Comparison of ENCODE assay signal across 20 mouse cellular contexts in the genomic region with DNA sequence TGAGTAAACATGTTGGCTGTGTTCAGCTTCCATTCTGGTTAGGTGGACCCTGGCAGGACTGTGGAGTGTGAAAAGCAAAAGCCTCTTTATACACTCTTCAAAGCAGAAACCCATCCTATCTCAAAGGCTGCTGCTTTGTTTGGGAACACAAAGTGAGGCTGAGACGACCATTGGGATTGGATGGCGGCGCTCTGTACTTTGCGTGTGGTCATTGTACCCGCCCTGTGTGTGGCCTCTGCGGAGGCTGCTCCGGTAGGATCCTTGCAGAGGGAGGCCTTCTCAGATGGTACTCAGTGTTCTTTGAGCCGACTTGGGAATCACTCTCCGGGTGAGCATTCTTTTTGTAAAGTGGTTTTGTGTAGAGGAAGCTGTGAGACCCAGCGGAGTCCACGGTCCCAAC.
DNase-seq lines count a peak whose midpoint lies in the region; ATAC-seq and TF ChIP-seq lines count a peak whose summit lies in the region.
"Had no signal": no experiment of that assay in that cellular context is flagged by ENCODE, and none has a peak within 500 bp of the region (broad histone marks: within the 10 kb centered on the region; RNA-seq: fewer than 3 reads in every experiment).

No protein-coding gene starts in this region.

- H3K4me1 ChIP-seq in forebrain, embryonic 11.5 days (replicated peaks; ENCODE audit: control insufficient read depth, insufficient read depth, low read length) = peaks cover 2% of the 10 kb centered on the region; the same call in 1 of the 2 replicates
- H3K4me1 ChIP-seq in forebrain, embryonic 12.5 days = peaks cover 4% of the 10 kb centered on the region; the same call in 1 of the 2 replicates
- no peaks in the 10 kb centered on the region for H3K4me1 ChIP-seq in midbrain, embryonic 11.5 days (ENCODE audit: control insufficient read depth, insufficient read depth, low read length)
- H3K4me1 ChIP-seq in midbrain, embryonic 14.5 days (ENCODE audit: control insufficient read depth, insufficient read depth, low read length) = no peaks in the 10 kb centered on the region
- peaks cover 9% of the 10 kb centered on the region for H3K4me1 ChIP-seq in forebrain, embryonic 13.5 days
- no peaks in the 10 kb centered on the region for H3K4me1 ChIP-seq in forebrain, postnatal 0 days (ENCODE audit: insufficient read depth)
- H3K4me1 ChIP-seq: embryonic facial prominence, embryonic 15.5 days; heart, embryonic 12.5 days; hindbrain, embryonic 13.5 days; intestine, embryonic 15.5 days had no signal

- TF ChIP-seq CTCF in forebrain, postnatal 0 days (IDR thresholded peaks at IDR 0.05; ENCODE audit: low read depth) = no peak

- ATAC-seq in forebrain, embryonic 11.5 days (replicated peaks; ENCODE audit: low FRiP score) = peak; percentile 85
- no peak for ATAC-seq in forebrain, embryonic 12.5 days (ENCODE audit: low FRiP score)
- peak; percentile 64; the same call in 1 of the 2 replicates for ATAC-seq in midbrain, embryonic 11.5 days (ENCODE audit: low FRiP score)
- ATAC-seq in midbrain, embryonic 14.5 days (ENCODE audit: low FRiP score, low TSS enrichment) = no peak
- ATAC-seq in forebrain, embryonic 13.5 days = 0 out of 2 replicates have a peak, but pooled peaks have one; percentile 55
- peak; percentile 50 for ATAC-seq in forebrain, postnatal 0 days
- ATAC-seq: intestine, embryonic 15.5 days had no signal

- H3K4me3 ChIP-seq in forebrain, embryonic 11.5 days (ENCODE audit: low read depth, low read length) = no peak overlapping the region
- H3K4me3 ChIP-seq in forebrain, embryonic 12.5 days (replicated peaks) = no peak overlapping the region
- H3K4me3 ChIP-seq in midbrain, embryonic 11.5 days (ENCODE audit: low read depth, low read length) = no peak overlapping the region
- no peak overlapping the region for H3K4me3 ChIP-seq in midbrain, embryonic 14.5 days (replicated peaks; ENCODE audit: low read depth, low read length)
- no peak overlapping the region for H3K4me3 ChIP-seq in forebrain, embryonic 13.5 days
- no peak overlapping the region for H3K4me3 ChIP-seq in forebrain, postnatal 0 days (ENCODE audit: low read depth, low read length)
- H3K4me3 ChIP-seq: embryonic facial prominence, embryonic 15.5 days; erythroblast, embryonic 14.5 days; gastrocnemius, adult 2 months; heart, embryonic 12.5 days; hindbrain, embryonic 13.5 days; intestine, embryonic 15.5 days had no signal

- peak; percentile 53 for DNase-seq in forebrain, embryonic 11.5 days (ENCODE audit: low spot score)
- peak; percentile 84 for DNase-seq in midbrain, embryonic 11.5 days (ENCODE audit: low spot score, missing footprints)
- no peak for DNase-seq in midbrain, embryonic 14.5 days
- DNase-seq in forebrain, postnatal 0 days = no peak
- no peak for DNase-seq in thymus, postnatal 36 days
- DNase-seq: adrenal gland, adult 8-10 months; adrenal gland, postnatal 36 days; cerebellum, adult 11 months; cerebellum, adult 8-10 months; cerebellum, postnatal 14 days; gastrocnemius, adult 2 months; gastrocnemius, postnatal 25 days; kidney, adult 2 months had no signal

- H3K27ac ChIP-seq in forebrain, embryonic 11.5 days (ENCODE audit: low read depth, low read length) = no peak overlapping the region
- H3K27ac ChIP-seq in forebrain, embryonic 12.5 days = no peak overlapping the region
- H3K27ac ChIP-seq in midbrain, embryonic 11.5 days (ENCODE audit: low read depth, low read length) = no peak overlapping the region
- no peak overlapping the region for H3K27ac ChIP-seq in midbrain, embryonic 14.5 days (replicated peaks; ENCODE audit: low read depth, low read length)
- no peak overlapping the region for H3K27ac ChIP-seq in forebrain, embryonic 13.5 days
- no peak overlapping the region for H3K27ac ChIP-seq in forebrain, postnatal 0 days (ENCODE audit: low read depth, low read length)
- H3K27ac ChIP-seq: embryonic facial prominence, embryonic 15.5 days; gastrocnemius, adult 2 months; hindbrain, embryonic 13.5 days; intestine, embryonic 15.5 days had no signal

- no peaks in the 10 kb centered on the region for H3K9me3 ChIP-seq in forebrain, embryonic 11.5 days (ENCODE audit: control insufficient read depth, low read length)
- H3K9me3 ChIP-seq in forebrain, embryonic 12.5 days = no peaks in the 10 kb centered on the region
- no peaks in the 10 kb centered on the region for H3K9me3 ChIP-seq in midbrain, embryonic 11.5 days (ENCODE audit: control insufficient read depth, low read length)
- H3K9me3 ChIP-seq in midbrain, embryonic 14.5 days (ENCODE audit: control insufficient read depth, low read length) = no peaks in the 10 kb centered on the region
- no peaks in the 10 kb centered on the region for H3K9me3 ChIP-seq in forebrain, embryonic 13.5 days (replicated peaks)
- no peaks in the 10 kb centered on the region for H3K9me3 ChIP-seq in forebrain, postnatal 0 days (ENCODE audit: low read length)
- H3K9me3 ChIP-seq: embryonic facial prominence, embryonic 15.5 days; heart, embryonic 12.5 days; hindbrain, embryonic 13.5 days; intestine, embryonic 15.5 days had no signal

- no peak overlapping the region for H3K9ac ChIP-seq in forebrain, embryonic 11.5 days (ENCODE audit: low read length)
- no peak overlapping the region for H3K9ac ChIP-seq in forebrain, embryonic 12.5 days
- H3K9ac ChIP-seq in midbrain, embryonic 11.5 days (ENCODE audit: low read length) = no peak overlapping the region
- H3K9ac ChIP-seq in midbrain, embryonic 14.5 days (replicated peaks; ENCODE audit: low read length) = no peak overlapping the region
- no peak overlapping the region for H3K9ac ChIP-seq in forebrain, embryonic 13.5 days
- H3K9ac ChIP-seq in forebrain, postnatal 0 days = no peak overlapping the region
- H3K9ac ChIP-seq: embryonic facial prominence, embryonic 15.5 days; heart, embryonic 12.5 days; hindbrain, embryonic 13.5 days; intestine, embryonic 15.5 days had no signal

- no peaks in the 10 kb centered on the region for H3K36me3 ChIP-seq in forebrain, embryonic 11.5 days (ENCODE audit: control insufficient read depth, insufficient read depth, low read length)
- no peaks in the 10 kb centered on the region for H3K36me3 ChIP-seq in forebrain, embryonic 12.5 days (replicated peaks)
- H3K36me3 ChIP-seq in midbrain, embryonic 11.5 days (ENCODE audit: control insufficient read depth, insufficient read depth, low read length) = no peaks in the 10 kb centered on the region
- no peaks in the 10 kb centered on the region for H3K36me3 ChIP-seq in midbrain, embryonic 14.5 days (ENCODE audit: control insufficient read depth, insufficient read depth, low read length)
- no peaks in the 10 kb centered on the region for H3K36me3 ChIP-seq in forebrain, embryonic 13.5 days (ENCODE audit: poor library complexity, severe bottlenecking)
- H3K36me3 ChIP-seq in forebrain, postnatal 0 days (ENCODE audit: insufficient read depth) = no peaks in the 10 kb centered on the region
- H3K36me3 ChIP-seq: embryonic facial prominence, embryonic 15.5 days; heart, embryonic 12.5 days; hindbrain, embryonic 13.5 days; intestine, embryonic 15.5 days had no signal

- 40% methylated on average over 11 of the region's 11 CpGs for WGBS in forebrain, embryonic 11.5 days
- WGBS in forebrain, embryonic 12.5 days = 34% methylated on average over 11 of the region's 11 CpGs
- 44% methylated on average over 11 of the region's 11 CpGs for WGBS in midbrain, embryonic 11.5 days
- WGBS in midbrain, embryonic 14.5 days = 33% methylated on average over 11 of the region's 11 CpGs
- 26% methylated on average over 11 of the region's 11 CpGs for WGBS in forebrain, embryonic 13.5 days
- WGBS in forebrain, postnatal 0 days = 31% methylated on average over 11 of the region's 11 CpGs

- no peak overlapping the region for H3K4me2 ChIP-seq in forebrain, embryonic 11.5 days (ENCODE audit: low read depth, low read length, severe bottlenecking)
- H3K4me2 ChIP-seq in forebrain, embryonic 12.5 days = no peak overlapping the region
- H3K4me2 ChIP-seq in midbrain, embryonic 11.5 days = no peak overlapping the region
- H3K4me2 ChIP-seq in midbrain, embryonic 14.5 days (ENCODE audit: low read length) = no peak overlapping the region
- no peak overlapping the region for H3K4me2 ChIP-seq in forebrain, embryonic 13.5 days
- no peak overlapping the region for H3K4me2 ChIP-seq in forebrain, postnatal 0 days (ENCODE audit: low read depth)
- H3K4me2 ChIP-seq: embryonic facial prominence, embryonic 15.5 days; heart, embryonic 12.5 days; hindbrain, embryonic 13.5 days; intestine, embryonic 15.5 days had no signal

- no peaks in the 10 kb centered on the region for H3K27me3 ChIP-seq in forebrain, embryonic 11.5 days (ENCODE audit: control insufficient read depth, insufficient read depth, low read length)
- no peaks in the 10 kb centered on the region for H3K27me3 ChIP-seq in forebrain, embryonic 12.5 days
- H3K27me3 ChIP-seq in midbrain, embryonic 11.5 days (ENCODE audit: control insufficient read depth, insufficient read depth, low read length) = no peaks in the 10 kb centered on the region
- no peaks in the 10 kb centered on the region for H3K27me3 ChIP-seq in midbrain, embryonic 14.5 days (ENCODE audit: control insufficient read depth, insufficient read depth, low read length)
- no peaks in the 10 kb centered on the region for H3K27me3 ChIP-seq in forebrain, embryonic 13.5 days
- no peaks in the 10 kb centered on the region for H3K27me3 ChIP-seq in forebrain, postnatal 0 days (ENCODE audit: insufficient read depth, low read length)
- H3K27me3 ChIP-seq: embryonic facial prominence, embryonic 15.5 days; heart, embryonic 12.5 days; hindbrain, embryonic 13.5 days; intestine, embryonic 15.5 days had no signal

Comparison
In these comparisons a context has a peak if more than half of its experiments do, and no peak if none do; other contexts are left out.
1. ATAC-seq: peak in forebrain, embryonic 11.5 days (single experiment), midbrain, embryonic 11.5 days (single experiment), forebrain, embryonic 13.5 days (single experiment) and forebrain, postnatal 0 days (single experiment); none in forebrain, embryonic 12.5 days (single experiment) and midbrain, embryonic 14.5 days (single experiment).
2. DNase-seq: peak in forebrain, embryonic 11.5 days (single experiment) and midbrain, embryonic 11.5 days (single experiment); none in midbrain, embryonic 14.5 days (single experiment), forebrain, postnatal 0 days (single experiment) and thymus, postnatal 36 days (0 of 2).